Mouse (Mus musculus) megakaryocyte, embryonic 14.5 days (primary cell): ENCODE results near the gene Vmn1r172. TPM values are rescaled to one million over a fixed set of nuclear protein-coding genes. Genes with fewer than 3 reads are reported as not detected.
"Not testable (repeated sequence)": the region's sequence is repeated elsewhere in the genome, so short reads cannot be mapped to it uniquely, and the experiment has no call there.

Source experiments
- H3K27me3 ChIP-seq: replicated peaks from 2 replicates; pipeline ENCODE3; 2012; ENCODE audit warnings: inconsistent platforms
- H3K36me3 ChIP-seq: replicated peaks from 2 replicates; pipeline ENCODE3; 2012; ENCODE audit warnings: low read length, inconsistent platforms, mixed read lengths
- H3K4me1 ChIP-seq: 2 replicates; pipeline ENCODE4 v1.6.1; 2012; ENCODE audit warnings: inconsistent platforms
- H3K4me3 ChIP-seq: replicated peaks from 2 replicates; pipeline ENCODE3; 2012; ENCODE audit warnings: moderate library complexity, mild to moderate bottlenecking, inconsistent platforms
- H3K9me3 ChIP-seq: 2 replicates; pipeline ENCODE4 v1.6.1; 2012; ENCODE audit warnings: inconsistent platforms
- FLI1 ChIP-seq: IDR thresholded peaks from 2 replicates; pipeline ENCODE4 v1.6.1; 2012; ENCODE audit warnings: low read length, inconsistent platforms, mixed read lengths
- GATA1 ChIP-seq: IDR thresholded peaks from 3 replicates; pipeline ENCODE4 v1.6.1; 2012; ENCODE audit warnings: mixed read lengths, low read length, inconsistent platforms, borderline replicate concordance
- polyA plus RNA-seq: library from polyadenylated mRNA; stranded (reverse); fragments of >175 nt; gene quantifications from 2 replicates; pipeline ENCODE4 v1.2.3, GENCODE M21; 2012; ENCODE audit warnings: low replicate concordance; ENCODE audit not compliant: insufficient read depth

Vmn1r172 gene
- polyA plus RNA-seq, result not detected in 2 replicates

- no peaks in the 10 kb centered on the region for H3K36me3 ChIP-seq
- no peaks in the 10 kb centered on the region for H3K9me3 ChIP-seq
- no peaks in the 10 kb centered on the region for H3K27me3 ChIP-seq
- no peak within 1 kb of the TSS for H3K4me3 ChIP-seq
- TF ChIP-seq FLI1 (no peak), GATA1 (no peak)
- no peaks in the 10 kb centered on the region for H3K4me1 ChIP-seq
Measured at GRCm38 (mm10) chr7:23658016-23658415, at the start of gene Vmn1r172. Vmn1r172 (plus strand) TSS chr7:23658316.

GRCm38 (mm10) chr7:23630422-23630821 lies 27.7 kb upstream of the Vmn1r172 start, which contains the start of gene Vmn1r171:
Vmn1r171 (plus strand) TSS chr7:23630722.
- H3K9me3 ChIP-seq, result peaks cover 2% of the 10 kb centered on the region
- no peaks in the 10 kb centered on the region for H3K4me1 ChIP-seq
- H3K27me3 ChIP-seq, result no peaks in the 10 kb centered on the region
- no peaks in the 10 kb centered on the region for H3K36me3 ChIP-seq
- no peak for TF ChIP-seq FLI1
- no peak for TF ChIP-seq GATA1
- H3K4me3 ChIP-seq, result no peak within 1 kb of the TSS

GRCm38 (mm10) chr7:23700403-23700802 lies 42.3 kb downstream of the Vmn1r172 start, which contains the start of gene Vmn1r173:
Vmn1r173 (plus strand) TSS chr7:23700703.
- not testable (repeated sequence) for H3K4me3 ChIP-seq

More at GRCm38 (mm10) chr7:23700403-23700802, 42.3 kb downstream of the Vmn1r172 start, which contains the start of gene Vmn1r173:
- H3K36me3 ChIP-seq, H3K4me1 ChIP-seq, H3K27me3 ChIP-seq, H3K9me3 ChIP-seq: not testable (repeated sequence)

Other genes starting within 250 kb of the Vmn1r172 start
- gene Vmn1r167, start 151.1 kb upstream of the Vmn1r172 start, polyA plus RNA-seq, result 0.62 TPM in 1 of 2 replicates, not detected in the other
- gene Vmn1r168, start 118.6 kb upstream of the Vmn1r172 start, polyA plus RNA-seq, result not detected in 2 replicates
- not detected in 2 replicates for gene Vmn1r169, start 82.8 kb upstream of the Vmn1r172 start, polyA plus RNA-seq
- gene Vmn1r170, start 52.1 kb upstream of the Vmn1r172 start, polyA plus RNA-seq, result not detected in 2 replicates
- gene Vmn1r171, start 27.6 kb upstream of the Vmn1r172 start, polyA plus RNA-seq, result not detected in 2 replicates
- 0.04 TPM in 1 of 2 replicates, not detected in the other for gene Vmn1r173, start 42.4 kb downstream of the Vmn1r172 start, polyA plus RNA-seq
- 0.56 TPM in 1 of 2 replicates, not detected in the other for gene Vmn1r174, start 94.0 kb downstream of the Vmn1r172 start, polyA plus RNA-seq
- gene Vmn1r175, start 152.3 kb downstream of the Vmn1r172 start, polyA plus RNA-seq, result not detected in 2 replicates
- gene Vmn1r176, start 179.1 kb downstream of the Vmn1r172 start, polyA plus RNA-seq, result not detected in 2 replicates
- gene Vmn1r177, start 208.1 kb downstream of the Vmn1r172 start, polyA plus RNA-seq, result not detected in 2 replicates
- 0.34 TPM in 1 of 2 replicates, not detected in the other for gene Vmn1r178, start 233.7 kb downstream of the Vmn1r172 start, polyA plus RNA-seq